Mouse (Mus musculus): ENCODE results near the gene S1pr1. TPM values are rescaled to one million over a fixed set of nuclear protein-coding genes. Genes with fewer than 3 reads are reported as not detected.

The S1pr1 gene
- polyA plus RNA-seq, 1 experiment from 2014 or later = 41.0 TPM

DNA sequence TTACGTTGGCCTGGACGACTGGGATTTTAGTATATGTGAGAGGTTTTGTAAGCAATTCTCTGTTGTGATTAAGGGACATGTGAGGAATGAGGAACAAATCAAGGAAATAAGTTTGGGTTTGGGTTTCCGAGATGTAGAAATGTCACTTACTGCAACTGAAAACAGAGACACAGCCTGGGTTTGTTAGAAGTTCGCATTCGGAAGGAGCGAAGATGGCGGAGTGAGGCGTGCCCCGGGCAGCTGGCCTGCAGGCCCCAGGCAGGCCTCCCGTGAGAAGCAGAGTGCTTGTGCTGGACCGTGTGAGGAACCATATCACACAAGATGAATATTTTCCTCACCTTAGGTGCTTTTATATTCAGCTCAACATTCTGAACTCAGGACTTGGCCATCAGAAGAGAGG lies 30.2 kb upstream of the S1pr1 start:
- no peak overlapping the region for H3K27ac ChIP-seq (ENCODE audit: low read length)
- H3K36me3 ChIP-seq (ENCODE audit: control insufficient read depth, insufficient read depth, low read length) = no peaks in the 10 kb centered on the region
- no peak overlapping the region for H3K4me3 ChIP-seq (ENCODE audit: low read length)
- H3K9ac ChIP-seq (ENCODE audit: low read length) = no peak overlapping the region
- H3K27me3 ChIP-seq (ENCODE audit: control insufficient read depth, insufficient read depth, low read depth, low read length) = no peaks in the 10 kb centered on the region
- WGBS = 91% methylated on average over 11 of the region's 11 CpGs
- no peak overlapping the region for H3K4me2 ChIP-seq (ENCODE audit: low read depth, low read length)
- H3K9me3 ChIP-seq (ENCODE audit: control insufficient read depth, low read length) = no peaks in the 10 kb centered on the region
- no peaks in the 10 kb centered on the region for H3K4me1 ChIP-seq (replicated peaks; ENCODE audit: control insufficient read depth, insufficient read depth, low read length)
- no peak for ATAC-seq (ENCODE audit: low read depth)

DNA sequence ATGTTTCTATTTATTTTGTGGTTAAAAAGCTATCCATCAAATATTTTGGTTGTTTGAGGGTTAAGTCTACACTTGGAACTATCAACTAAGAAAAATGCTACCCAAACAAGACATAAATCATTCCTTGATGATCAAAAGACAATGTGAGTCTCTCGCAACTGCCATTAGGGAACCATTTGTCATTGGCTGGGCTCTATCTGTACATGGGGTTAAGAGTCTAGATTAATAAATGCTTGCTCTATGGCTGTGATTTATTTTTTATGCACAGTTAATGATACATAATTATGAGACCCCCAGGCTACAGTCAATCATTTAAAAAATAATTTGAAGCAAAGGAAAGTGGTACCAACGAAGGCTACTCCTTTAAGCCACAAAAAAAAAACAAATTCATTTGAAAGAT lies 23.7 kb upstream of the S1pr1 start:
- ATAC-seq (ENCODE audit: low read depth) = no peak
- Histone ChIP-seq H3K36me3 (ENCODE audit: control insufficient read depth, insufficient read depth, low read length) (no peaks in the 10 kb centered on the region), H3K27me3 (ENCODE audit: control insufficient read depth, insufficient read depth, low read depth, low read length) (no peaks in the 10 kb centered on the region), H3K9ac (ENCODE audit: low read length) (no peak overlapping the region), H3K4me3 (ENCODE audit: low read length) (no peak overlapping the region), H3K4me1 (replicated peaks; ENCODE audit: control insufficient read depth, insufficient read depth, low read length) (no peaks in the 10 kb centered on the region; the same call in 1 of the 2 replicates), H3K9me3 (ENCODE audit: control insufficient read depth, low read length) (no peaks in the 10 kb centered on the region), H3K4me2 (ENCODE audit: low read depth, low read length) (no peak overlapping the region), H3K27ac (ENCODE audit: low read length) (no peak overlapping the region)
- WGBS = 37% methylated on average over 2 of the region's 2 CpGs

DNA sequence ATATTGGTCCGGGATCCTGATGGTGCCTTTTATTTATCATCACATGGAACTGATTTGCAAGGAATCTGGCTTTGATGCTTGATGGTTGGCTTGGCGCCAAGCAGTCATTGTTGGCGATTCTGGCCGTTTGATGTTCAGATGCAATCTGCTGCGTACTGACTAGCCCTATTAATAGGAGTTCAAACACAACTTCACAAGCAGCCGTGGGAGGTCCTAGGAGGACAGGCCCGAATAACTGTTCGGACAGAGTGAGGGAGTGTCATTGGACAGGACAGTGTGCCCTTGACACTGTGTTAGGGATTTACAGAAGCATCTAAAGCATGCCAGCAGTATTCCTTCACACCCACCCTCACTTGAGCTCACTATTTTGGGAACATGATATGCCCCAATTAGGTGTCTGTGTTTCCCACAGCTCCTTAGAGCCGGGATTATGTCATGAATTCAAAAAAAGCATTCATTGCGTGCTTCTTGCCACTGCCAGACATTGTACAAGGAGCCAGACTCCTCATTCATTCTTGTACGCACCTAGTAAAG lies 23.0 kb upstream of the S1pr1 start:
- H3K4me1 ChIP-seq (replicated peaks; ENCODE audit: control insufficient read depth, insufficient read depth, low read length) = no peaks in the 10 kb centered on the region; the same call in 1 of the 2 replicates
- no peak overlapping the region for H3K9ac ChIP-seq (ENCODE audit: low read length)
- H3K27ac ChIP-seq (ENCODE audit: low read length) = no peak overlapping the region
- no peak overlapping the region for H3K4me2 ChIP-seq (ENCODE audit: low read depth, low read length)
- peak; percentile 86 for ATAC-seq (ENCODE audit: low read depth)
- H3K36me3 ChIP-seq (ENCODE audit: control insufficient read depth, insufficient read depth, low read length) = no peaks in the 10 kb centered on the region
- H3K4me3 ChIP-seq (ENCODE audit: low read length) = no peak overlapping the region
- H3K27me3 ChIP-seq (ENCODE audit: control insufficient read depth, insufficient read depth, low read depth, low read length) = no peaks in the 10 kb centered on the region
- no peaks in the 10 kb centered on the region for H3K9me3 ChIP-seq (ENCODE audit: control insufficient read depth, low read length)
- 30% methylated on average over 11 of the region's 11 CpGs for WGBS

DNA sequence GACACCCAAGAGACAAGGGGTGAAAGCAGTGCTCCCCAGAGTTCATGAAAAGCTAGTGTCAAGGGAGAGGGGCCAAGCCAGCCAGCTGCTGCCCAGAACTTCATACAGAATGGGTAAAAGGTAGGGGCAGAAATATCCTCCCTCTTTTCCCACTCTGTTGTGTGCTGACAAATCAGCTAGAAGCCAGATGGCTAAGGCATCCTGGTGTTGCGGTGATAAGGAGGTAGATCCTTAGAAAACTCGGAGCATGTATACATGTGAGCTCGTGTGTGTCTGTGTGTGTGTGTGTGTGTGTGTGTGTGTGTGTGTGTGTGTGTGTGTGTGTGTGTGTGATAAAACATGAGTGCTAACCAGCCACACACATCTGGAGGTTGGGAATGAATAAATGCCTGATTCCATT lies 20.7 kb upstream of the S1pr1 start:
- Histone ChIP-seq H3K27ac (ENCODE audit: low read length) (no peak overlapping the region), H3K27me3 (ENCODE audit: control insufficient read depth, insufficient read depth, low read depth, low read length) (no peaks in the 10 kb centered on the region), H3K9me3 (ENCODE audit: control insufficient read depth, low read length) (no peaks in the 10 kb centered on the region), H3K9ac (ENCODE audit: low read length) (no peak overlapping the region), H3K4me3 (ENCODE audit: low read length) (no peak overlapping the region), H3K36me3 (ENCODE audit: control insufficient read depth, insufficient read depth, low read length) (no peaks in the 10 kb centered on the region), H3K4me1 (replicated peaks; ENCODE audit: control insufficient read depth, insufficient read depth, low read length) (no peaks in the 10 kb centered on the region; the same call in 1 of the 2 replicates), H3K4me2 (ENCODE audit: low read depth, low read length) (no peak overlapping the region)
- 92% methylated on average over 3 of the region's 3 CpGs for WGBS
- no peak for ATAC-seq (ENCODE audit: low read depth)

DNA sequence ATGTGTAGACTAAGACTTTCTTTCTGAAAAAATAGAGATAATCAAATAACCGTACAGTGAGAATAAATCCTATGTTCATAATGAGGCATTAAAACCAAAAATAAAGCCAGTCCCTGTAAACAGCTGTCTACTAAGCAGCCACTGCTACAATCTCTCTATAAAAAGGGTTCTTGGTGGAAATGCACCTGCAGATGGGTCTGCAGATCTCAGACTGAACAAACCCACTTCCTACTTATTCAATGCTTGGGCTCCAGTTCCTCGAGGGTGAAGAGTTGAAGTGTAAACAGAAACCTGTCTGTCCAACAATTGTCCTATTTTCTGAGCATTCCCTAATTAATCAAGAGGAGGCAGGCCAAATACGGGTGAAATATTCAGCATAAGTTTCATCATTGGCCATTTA lies 20.0 kb upstream of the S1pr1 start:
- H3K27me3 ChIP-seq (ENCODE audit: control insufficient read depth, insufficient read depth, low read depth, low read length) = no peaks in the 10 kb centered on the region
- no peaks in the 10 kb centered on the region; the same call in 1 of the 2 replicates for H3K4me1 ChIP-seq (replicated peaks; ENCODE audit: control insufficient read depth, insufficient read depth, low read length)
- no peak overlapping the region for H3K27ac ChIP-seq (ENCODE audit: low read length)
- no peak for ATAC-seq (ENCODE audit: low read depth)
- no peak overlapping the region for H3K4me2 ChIP-seq (ENCODE audit: low read depth, low read length)
- H3K9me3 ChIP-seq (ENCODE audit: control insufficient read depth, low read length) = no peaks in the 10 kb centered on the region
- H3K4me3 ChIP-seq (ENCODE audit: low read length) = no peak overlapping the region
- H3K9ac ChIP-seq (ENCODE audit: low read length) = no peak overlapping the region
- 57% methylated on average over 3 of the region's 3 CpGs for WGBS
- H3K36me3 ChIP-seq (ENCODE audit: control insufficient read depth, insufficient read depth, low read length) = no peaks in the 10 kb centered on the region

DNA sequence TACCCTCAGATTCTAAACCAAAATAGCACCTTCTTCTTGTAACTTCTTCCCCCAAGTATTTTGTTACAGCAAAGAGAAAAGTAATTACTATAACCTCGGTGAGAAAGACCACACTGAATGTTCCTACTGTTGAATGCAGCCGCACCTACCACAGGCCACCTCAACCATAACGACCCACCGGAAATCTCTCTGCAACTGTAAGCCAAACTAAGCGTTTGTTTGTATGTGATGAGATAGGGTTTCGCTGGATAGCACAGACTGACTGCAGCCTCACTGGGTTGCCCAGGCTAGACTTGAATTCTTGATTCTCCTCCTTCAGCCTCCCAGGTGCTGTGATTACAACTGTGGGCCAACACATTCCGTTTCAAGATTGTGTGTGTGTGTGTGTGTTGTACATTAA lies 15.5 kb upstream of the S1pr1 start:
- no peak overlapping the region for H3K4me3 ChIP-seq (ENCODE audit: low read length)
- no peak for ATAC-seq (ENCODE audit: low read depth)
- H3K4me1 ChIP-seq (replicated peaks; ENCODE audit: control insufficient read depth, insufficient read depth, low read length) = no peaks in the 10 kb centered on the region
- no peaks in the 10 kb centered on the region for H3K36me3 ChIP-seq (ENCODE audit: control insufficient read depth, insufficient read depth, low read length)
- WGBS = 89% methylated on average over 7 of the region's 7 CpGs
- no peak overlapping the region for H3K9ac ChIP-seq (ENCODE audit: low read length)
- H3K4me2 ChIP-seq (ENCODE audit: low read depth, low read length) = no peak overlapping the region
- H3K27ac ChIP-seq (ENCODE audit: low read length) = no peak overlapping the region
- no peaks in the 10 kb centered on the region for H3K9me3 ChIP-seq (ENCODE audit: control insufficient read depth, low read length)
- no peaks in the 10 kb centered on the region for H3K27me3 ChIP-seq (ENCODE audit: control insufficient read depth, insufficient read depth, low read depth, low read length)

DNA sequence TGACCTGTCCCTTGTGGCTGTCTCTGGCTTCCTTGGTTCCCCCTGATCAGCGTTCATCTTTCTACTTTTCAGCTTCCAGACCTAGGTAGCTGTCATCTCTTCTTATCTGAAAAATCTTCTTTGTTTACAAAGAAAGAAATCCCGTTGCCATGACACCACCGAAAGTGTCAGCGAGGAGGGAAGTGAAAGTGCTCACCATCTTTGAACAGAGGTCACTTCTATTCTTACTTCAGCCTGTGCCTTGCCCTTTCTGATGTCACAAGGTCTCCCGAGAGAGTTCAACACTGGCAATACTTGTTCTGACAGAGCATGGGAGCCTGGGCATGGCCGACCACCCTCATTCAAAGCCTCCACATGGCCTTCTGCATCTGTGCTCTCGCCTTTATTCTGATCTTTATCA lies 14.3 kb upstream of the S1pr1 start:
- no peak for ATAC-seq (ENCODE audit: low read depth)
- Histone ChIP-seq H3K36me3 (ENCODE audit: control insufficient read depth, insufficient read depth, low read length) (no peaks in the 10 kb centered on the region), H3K4me3 (ENCODE audit: low read length) (no peak overlapping the region), H3K4me1 (replicated peaks; ENCODE audit: control insufficient read depth, insufficient read depth, low read length) (no peaks in the 10 kb centered on the region), H3K4me2 (ENCODE audit: low read depth, low read length) (no peak overlapping the region), H3K9me3 (ENCODE audit: control insufficient read depth, low read length) (no peaks in the 10 kb centered on the region), H3K27me3 (ENCODE audit: control insufficient read depth, insufficient read depth, low read depth, low read length) (no peaks in the 10 kb centered on the region), H3K9ac (ENCODE audit: low read length) (no peak overlapping the region), H3K27ac (ENCODE audit: low read length) (no peak overlapping the region)
- 33% methylated on average over 7 of the region's 7 CpGs for WGBS

DNA sequence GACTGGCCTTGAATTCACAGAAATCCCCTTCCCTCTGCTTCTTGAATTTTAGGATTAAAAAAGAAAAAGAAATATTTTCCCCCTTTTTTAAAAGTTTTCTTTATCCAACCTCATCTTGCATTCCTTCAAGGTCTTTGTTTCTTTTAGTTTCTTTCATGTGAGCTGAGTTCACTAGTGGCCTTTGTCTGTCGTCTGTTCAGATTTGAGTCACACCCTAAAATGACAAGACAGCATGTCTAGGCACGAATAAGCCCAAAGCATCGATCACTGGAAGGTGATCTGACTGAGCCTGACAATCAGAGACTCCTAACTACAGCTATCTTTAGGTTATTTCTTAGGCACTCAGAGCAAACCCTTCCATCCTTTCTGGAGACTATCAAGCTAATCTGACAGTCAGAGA lies 13.3 kb upstream of the S1pr1 start:
- H3K4me1 ChIP-seq (replicated peaks; ENCODE audit: control insufficient read depth, insufficient read depth, low read length) = no peaks in the 10 kb centered on the region
- no peak overlapping the region for H3K4me3 ChIP-seq (ENCODE audit: low read length)
- H3K27me3 ChIP-seq (ENCODE audit: control insufficient read depth, insufficient read depth, low read depth, low read length) = no peaks in the 10 kb centered on the region
- WGBS = 53% methylated on average over 3 of the region's 3 CpGs
- no peaks in the 10 kb centered on the region for H3K9me3 ChIP-seq (ENCODE audit: control insufficient read depth, low read length)
- ATAC-seq (ENCODE audit: low read depth) = no peak
- no peak overlapping the region for H3K27ac ChIP-seq (ENCODE audit: low read length)
- H3K4me2 ChIP-seq (ENCODE audit: low read depth, low read length) = no peak overlapping the region
- H3K9ac ChIP-seq (ENCODE audit: low read length) = no peak overlapping the region
- H3K36me3 ChIP-seq (ENCODE audit: control insufficient read depth, insufficient read depth, low read length) = no peaks in the 10 kb centered on the region

DNA sequence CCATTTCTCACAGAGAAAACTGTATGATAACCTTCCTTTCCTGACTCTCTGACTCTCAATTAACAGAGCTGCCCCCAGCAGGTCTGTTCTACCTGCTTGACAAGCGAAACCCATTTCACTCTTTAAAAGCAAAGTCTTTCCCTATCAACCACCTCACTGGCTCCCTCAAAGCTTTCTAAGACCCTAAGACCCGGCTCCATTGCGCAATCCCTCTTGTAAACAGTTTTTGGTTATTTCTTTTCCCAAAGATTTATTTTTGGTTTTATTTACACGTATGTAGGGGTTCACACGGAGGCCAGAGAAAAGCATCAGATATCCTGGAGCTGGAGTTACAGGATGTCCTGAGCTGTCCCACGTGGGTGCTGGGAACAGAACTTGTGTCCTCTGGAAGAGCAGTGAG lies 4.0 kb upstream of the S1pr1 start:
- Histone ChIP-seq H3K9me3 (ENCODE audit: control insufficient read depth, low read length) (no peaks in the 10 kb centered on the region), H3K4me1 (replicated peaks; ENCODE audit: control insufficient read depth, insufficient read depth, low read length) (peaks cover 3% of the 10 kb centered on the region), H3K27me3 (ENCODE audit: control insufficient read depth, insufficient read depth, low read depth, low read length) (no peaks in the 10 kb centered on the region), H3K36me3 (ENCODE audit: control insufficient read depth, insufficient read depth, low read length) (no peaks in the 10 kb centered on the region), H3K9ac (ENCODE audit: low read length) (no peak overlapping the region), H3K27ac (ENCODE audit: low read length) (no peak overlapping the region), H3K4me3 (ENCODE audit: low read length) (no peak overlapping the region), H3K4me2 (ENCODE audit: low read depth, low read length) (no peak overlapping the region)
- no peak for ATAC-seq (ENCODE audit: low read depth)
- 54% methylated on average over 6 of the region's 6 CpGs for WGBS

Measured in lung, embryonic 16.5 days (tissue).